Mouse (Mus musculus): ENCODE results near the gene Tead2.
"Not testable (repeated sequence)": the region's sequence is repeated elsewhere in the genome, so short reads cannot be mapped to it uniquely, and the experiment has no call there.

Gene Tead2

DNA sequence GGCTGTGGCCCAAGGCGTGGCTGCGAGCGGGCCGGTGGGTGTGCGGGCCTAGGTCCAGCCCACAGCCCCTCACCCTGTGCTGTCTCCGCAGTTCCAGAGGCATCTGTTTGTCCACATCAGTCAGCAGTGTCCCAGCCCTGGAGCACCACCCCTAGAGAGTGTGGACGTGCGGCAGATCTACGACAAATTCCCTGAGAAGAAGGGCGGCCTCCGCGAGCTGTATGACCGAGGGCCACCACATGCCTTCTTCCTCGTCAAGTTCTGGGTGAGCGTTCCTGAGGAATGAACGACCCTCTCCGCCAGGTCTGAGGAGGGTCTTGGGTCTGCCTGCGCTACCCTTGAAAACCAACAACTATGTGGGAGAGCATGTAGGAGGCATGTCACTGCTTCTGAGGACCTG lies 13.0 kb downstream of the Tead2 start:
- no peak for DNase-seq (ENCODE audit: low spot score)

DNA sequence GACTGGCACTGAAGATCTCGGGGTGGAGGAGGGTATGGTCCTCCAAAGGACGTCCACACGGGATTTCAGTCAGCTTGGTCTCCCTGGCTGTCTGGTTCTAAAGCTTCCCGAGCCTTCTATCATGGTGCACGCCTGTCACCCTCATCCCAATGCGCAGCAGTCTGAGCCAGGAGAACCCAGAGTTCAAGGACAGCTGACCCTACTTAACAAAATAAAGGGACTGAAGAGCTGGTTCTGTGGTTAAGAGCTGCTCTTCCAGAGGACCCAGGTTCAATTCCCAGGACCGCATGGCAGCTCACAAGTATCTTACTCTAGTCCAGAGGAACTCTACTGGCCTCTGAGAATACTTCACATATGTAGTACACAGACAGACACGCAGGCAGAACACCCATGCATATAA lies 13.5 kb downstream of the Tead2 start:
- no peak for DNase-seq (ENCODE audit: low spot score)

DNA sequence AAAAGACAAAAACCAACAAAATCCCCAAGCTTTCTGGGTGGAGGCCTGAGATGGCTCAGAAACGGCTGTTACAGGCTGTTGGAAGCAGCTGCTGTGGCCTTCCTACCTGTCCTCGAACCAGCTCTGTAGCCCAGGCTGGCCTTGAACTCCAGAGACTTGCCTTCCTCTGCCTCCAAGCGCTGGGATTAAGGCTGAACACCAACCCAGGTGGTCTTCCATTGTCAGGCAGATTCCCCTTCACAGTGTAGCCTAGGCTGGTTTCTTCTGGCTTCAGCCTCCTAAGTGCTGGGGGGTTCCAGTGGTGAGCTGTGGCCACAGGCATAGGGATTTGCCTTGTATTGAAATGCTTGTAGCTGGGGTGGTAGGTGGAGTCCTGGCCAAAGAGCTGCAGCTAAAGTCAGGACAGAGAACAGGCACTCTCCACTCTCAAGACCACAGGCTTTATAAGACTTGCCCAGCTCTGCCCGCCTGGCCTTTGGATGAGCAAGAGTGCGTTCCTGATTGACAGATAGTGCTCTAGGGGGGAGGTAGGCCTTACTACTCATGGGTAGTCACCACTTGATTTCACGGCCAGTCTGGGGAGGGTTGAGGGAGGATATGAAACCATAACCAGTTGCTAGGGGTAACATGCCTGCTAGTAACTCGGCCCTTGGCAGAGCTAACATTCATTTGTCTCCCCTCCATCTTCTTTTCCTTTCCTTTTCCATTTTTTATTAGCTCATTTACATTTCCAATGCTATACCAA lies 14.1 kb downstream of the Tead2 start:
- DNase-seq (ENCODE audit: low spot score), result no peak

DNA sequence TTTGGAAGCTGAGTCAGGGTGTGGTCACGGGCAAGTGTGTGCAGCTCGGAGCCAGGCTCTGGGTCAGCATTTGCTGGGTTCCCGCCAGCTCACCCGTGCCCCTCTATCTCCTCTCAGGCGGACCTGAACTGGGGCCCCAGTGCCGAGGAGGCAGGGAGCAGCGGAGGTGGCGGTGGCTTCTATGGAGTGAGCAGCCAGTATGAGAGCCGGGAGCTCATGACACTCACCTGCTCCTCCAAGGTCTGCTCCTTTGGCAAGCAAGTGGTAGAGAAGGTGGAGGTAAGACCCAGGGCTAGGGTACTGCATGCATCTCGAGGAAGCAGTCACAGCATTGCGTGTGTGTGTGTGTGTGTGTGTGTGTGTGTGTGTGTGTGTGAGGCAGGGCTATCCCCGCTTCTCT lies 15.6 kb downstream of the Tead2 start:
- no peak for DNase-seq (ENCODE audit: low spot score)

DNA sequence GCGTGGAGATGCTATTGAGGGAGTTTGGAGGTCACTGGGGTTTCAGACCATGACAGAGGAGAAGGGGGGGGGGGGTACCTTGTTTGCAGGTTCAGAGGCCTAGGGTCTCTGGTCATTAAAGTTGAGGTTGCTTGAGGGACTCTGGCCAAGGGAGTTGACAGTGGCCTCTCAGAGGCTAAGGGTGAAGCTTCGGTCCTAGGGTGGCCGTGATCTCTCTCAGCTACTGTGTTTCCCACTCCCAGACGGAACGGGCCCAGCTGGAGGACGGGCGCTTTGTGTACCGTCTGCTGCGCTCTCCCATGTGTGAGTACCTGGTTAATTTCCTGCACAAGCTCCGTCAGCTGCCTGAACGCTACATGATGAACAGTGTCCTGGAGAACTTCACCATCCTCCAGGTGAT lies 16.4 kb downstream of the Tead2 start:
- no peak for DNase-seq (ENCODE audit: low spot score)

DNA sequence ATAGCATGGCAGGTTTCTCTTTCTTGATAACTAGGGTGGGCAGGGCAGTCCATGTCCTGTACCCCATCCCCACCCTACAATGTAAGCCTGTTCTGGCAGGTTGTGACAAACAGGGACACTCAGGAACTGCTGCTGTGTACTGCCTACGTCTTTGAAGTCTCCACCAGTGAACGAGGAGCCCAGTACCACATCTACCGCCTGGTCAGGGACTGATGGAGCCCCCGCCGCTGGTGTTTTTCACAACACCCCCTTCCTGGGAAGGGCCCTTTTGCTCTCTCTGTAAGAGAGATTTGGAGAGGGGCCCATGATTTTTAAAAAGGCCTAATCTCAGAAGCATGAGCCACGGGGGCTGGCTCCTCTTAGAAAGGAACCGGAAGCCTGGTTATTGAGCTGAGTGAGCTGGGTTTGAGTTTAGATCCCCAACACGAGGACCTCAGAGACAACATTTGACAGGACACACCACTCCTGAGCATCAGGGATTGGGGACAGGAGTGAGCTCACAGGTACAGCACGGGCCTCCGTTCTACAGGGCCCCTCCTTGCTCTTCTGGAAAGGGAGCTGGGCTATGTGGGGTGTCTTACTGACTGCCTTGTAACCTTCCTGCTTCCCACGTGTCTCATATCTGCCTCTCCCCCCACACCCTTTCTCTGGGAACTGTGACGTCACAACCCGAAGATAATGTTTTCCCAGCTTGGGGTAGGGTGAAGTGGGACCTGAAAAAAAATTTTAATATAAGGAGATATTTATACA lies 17.3 kb downstream of the Tead2 start:
- no peak for DNase-seq (ENCODE audit: low spot score)

DNA sequence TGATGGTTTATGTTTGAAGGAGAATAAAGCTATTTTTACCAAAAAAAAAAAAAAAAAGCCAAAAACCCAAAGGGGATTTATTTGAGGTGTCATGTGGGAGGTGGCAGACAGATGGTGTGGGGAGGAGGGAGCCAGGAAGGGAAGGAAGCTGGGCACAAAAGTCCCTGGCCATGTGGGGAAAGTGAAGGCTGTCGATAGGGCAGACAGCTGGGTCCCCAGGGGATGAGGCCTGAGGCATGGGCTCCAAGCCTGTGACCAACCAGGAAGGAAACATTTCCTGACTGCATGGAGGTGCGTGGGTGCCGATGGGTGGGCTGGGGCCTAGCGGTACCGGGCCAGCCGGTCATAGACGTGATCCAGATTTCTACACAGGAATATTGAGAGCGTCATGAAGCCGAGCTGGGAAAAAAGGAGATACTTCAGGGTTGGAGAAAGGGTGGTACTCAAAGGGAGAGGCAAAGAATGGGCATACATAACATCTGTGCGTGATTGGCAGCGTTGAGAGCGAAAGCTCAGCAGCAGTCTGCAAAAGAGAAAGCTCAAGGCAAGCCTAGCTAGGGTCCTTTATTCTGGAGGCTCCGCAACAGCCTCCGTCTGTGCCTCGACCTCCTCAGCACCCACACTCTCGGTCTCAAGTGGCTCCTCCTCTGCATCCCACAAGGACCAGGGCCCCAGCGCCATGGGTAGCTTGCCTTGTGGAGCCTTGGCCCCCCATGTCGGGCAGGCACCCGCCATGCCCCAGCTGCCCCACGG lies 18.2 kb downstream of the Tead2 start:
- peak; percentile 43 for DNase-seq (ENCODE audit: low spot score)

DNA sequence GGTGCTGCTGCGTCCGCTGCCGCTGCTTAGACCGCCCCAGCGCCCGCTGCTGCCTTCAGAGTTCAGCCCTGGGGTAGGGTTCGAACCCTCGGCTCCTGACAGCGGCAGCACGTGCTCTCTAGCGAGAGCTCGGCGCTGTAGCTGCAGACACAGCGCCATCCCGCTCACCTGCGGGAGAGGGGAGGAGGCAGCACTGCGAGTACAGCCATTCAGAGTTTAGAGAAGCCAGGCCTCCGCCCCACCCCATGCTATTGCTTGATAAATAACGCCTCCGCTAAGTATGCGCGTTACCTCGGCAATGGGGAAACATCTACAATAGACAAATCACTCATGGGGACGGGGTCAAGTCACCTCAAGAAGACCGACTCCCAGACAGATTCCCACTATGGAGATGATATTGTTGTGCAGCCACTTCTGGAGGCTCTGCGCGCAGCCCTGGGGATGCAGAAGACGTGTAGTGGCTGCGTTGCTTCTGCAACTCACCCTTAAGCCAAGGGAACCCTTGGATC lies 18.8 kb downstream of the Tead2 start:
- peak; percentile 63 for DNase-seq (ENCODE audit: low spot score)

DNA sequence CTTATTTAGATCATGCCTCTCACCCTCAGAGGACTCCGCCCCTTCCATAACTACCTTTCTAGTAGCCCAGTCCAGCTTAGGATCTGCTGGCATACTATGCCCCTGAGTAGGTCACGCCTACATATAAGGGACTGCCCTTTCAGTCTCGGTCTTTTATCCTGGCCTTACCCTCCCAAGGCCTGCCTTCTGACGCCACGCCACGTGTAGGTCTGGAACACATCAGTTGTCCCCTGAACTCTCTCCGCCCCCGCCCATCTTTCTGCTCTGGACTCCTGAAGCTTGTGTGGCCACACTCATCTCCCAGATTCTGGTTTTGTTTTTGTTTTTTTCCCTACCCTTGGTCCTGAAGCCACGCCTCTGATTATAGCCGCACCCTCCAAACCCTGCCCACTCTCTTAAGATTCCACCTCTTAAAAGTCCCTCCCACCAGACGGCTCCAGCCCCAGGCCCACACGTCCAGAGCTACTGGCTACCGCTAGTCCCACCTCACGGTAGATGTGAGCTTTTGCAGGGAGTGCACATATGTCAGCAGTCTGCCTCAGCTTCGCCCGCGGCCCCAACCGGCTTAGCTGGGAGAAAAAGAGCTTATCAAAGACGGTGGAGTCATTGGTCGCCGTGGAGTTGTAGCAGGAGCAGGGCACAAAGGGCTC lies 19.5 kb downstream of the Tead2 start:
- peak; percentile 81 for DNase-seq (ENCODE audit: low spot score)

DNA sequence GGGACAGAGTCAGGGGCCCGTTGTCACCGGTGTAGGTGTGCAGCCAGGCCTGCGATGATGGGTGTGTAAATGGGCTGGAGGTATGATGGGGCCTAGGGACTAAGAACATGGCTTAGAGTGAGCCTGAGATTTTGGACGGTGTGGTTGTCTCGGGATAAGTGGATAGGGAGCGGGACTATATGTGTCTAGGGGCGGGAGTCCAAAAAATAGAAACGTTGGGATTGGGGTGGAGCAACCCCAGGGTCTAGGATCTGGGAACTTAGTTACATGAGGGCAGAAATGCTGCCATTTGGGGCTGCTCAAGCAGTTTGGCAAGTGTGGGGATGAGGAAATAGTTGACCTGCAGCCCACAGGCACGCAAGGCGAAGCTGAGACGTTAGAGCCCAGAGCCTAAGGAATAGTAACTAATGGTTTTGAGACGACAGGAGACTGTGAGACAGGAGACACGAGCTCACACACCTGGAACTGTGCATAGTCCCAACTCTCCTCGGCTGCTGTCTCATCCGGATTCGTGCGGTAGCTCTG lies 20.2 kb downstream of the Tead2 start:
- no peak for DNase-seq (ENCODE audit: low spot score)

DNA sequence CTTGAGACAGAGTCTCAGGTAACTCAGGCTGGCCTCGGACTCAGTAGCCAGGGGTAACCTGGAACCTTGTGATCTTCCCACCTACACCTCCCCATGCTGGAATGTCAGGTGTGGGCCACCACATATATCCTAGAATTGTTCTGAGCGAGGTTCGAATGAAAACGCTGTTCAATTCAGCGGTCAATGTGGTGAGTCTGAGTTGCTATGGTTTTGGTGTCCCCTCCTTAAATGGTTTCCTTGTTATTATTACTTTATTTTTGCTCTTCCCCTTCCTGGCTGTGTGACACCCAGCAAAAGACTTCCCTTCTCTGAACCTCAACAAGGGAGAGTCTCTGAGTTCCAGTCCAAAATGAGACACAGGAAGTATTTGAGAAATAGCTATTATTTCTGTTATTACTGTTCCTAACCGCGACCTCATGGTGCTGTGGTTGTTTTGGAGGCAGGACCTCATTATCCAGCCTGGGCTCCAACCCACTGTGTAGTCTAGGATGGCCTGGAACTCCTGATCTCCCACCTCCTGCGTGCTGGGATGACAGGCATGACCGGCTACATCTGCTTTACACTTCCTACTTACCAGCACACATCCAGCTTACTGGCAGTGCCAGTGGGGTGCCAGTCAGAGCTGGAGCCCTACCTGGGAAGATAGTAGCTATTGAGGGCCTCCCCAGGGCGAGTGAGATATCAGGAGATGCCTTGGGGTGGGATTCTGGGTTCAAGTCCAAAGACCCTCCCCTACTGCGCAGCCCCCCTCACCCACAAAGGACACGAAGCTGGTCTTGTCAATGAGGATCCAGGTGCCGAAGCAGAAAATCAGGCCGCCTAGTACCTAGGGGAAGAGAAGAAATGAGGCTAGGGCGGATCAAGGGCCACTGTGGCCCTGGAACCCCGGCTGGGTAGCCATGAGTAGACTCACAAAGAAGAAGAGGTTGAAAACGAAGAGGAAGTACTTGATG lies 22.5 kb downstream of the Tead2 start:
- no peak for DNase-seq (ENCODE audit: low spot score)

DNA sequence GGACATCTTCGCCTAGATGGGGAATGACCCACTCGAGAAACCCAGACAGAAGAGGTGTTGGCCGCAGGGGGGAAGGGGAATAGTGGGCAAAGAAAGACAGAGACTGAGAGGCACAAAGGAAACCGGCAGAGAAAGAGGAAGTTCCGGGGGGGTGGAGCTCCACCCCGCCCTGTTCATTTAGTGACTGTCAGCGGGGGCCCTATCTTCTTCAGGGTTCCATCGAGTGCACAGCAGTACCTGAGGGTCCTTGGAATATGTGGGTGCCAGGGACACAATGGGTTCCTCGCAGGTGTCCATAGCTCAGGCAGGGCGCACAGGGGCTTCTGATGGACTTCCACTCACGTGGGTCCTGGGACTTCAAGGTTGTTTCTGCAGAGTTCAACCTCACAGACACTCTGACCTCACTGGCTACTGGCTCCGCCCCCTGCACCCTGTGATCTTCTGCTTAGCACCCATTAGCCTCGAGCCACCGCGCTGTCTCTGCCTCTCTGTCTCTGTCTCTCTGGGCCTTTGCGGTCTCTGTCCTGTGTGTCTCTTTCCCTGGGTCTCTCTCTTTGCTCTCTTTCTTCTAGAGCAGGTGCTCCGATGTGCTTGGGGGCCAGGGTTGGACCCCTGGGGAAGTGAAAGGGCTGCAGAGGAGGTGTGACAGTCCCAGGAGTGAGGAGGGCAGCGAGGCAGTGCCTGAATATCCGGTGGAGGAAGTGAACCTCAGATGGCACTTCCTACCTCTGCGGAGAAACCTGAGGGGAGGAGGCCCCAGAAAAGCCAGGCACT lies 23.4 kb downstream of the Tead2 start, which contains the start of gene Cd37:
TSS of gene Cd37 (minus strand) at position 393 of the 774 bp plus-strand sequence.
- DNase-seq (ENCODE audit: low spot score), result no peak

DNA sequence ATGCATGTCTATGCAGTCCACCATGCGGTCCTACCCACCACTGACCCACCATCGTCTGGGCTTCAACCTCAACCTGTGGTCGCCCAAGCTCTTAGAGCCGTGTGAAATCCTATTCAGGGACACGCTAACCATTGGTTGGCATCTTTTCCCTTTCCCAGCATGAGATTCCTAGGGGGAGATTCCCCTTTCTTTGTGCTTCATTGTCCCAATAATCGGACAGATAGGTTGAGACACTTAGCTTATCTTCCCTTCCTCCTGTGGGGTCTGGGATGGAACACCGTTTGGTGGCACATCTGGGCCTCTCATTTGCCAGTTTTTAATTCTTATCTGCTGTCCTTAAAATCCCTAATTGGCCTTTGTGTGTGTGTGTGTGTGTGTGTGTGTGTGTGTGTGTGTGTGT lies 24.6 kb downstream of the Tead2 start:
- DNase-seq (ENCODE audit: low spot score), result no peak

DNA sequence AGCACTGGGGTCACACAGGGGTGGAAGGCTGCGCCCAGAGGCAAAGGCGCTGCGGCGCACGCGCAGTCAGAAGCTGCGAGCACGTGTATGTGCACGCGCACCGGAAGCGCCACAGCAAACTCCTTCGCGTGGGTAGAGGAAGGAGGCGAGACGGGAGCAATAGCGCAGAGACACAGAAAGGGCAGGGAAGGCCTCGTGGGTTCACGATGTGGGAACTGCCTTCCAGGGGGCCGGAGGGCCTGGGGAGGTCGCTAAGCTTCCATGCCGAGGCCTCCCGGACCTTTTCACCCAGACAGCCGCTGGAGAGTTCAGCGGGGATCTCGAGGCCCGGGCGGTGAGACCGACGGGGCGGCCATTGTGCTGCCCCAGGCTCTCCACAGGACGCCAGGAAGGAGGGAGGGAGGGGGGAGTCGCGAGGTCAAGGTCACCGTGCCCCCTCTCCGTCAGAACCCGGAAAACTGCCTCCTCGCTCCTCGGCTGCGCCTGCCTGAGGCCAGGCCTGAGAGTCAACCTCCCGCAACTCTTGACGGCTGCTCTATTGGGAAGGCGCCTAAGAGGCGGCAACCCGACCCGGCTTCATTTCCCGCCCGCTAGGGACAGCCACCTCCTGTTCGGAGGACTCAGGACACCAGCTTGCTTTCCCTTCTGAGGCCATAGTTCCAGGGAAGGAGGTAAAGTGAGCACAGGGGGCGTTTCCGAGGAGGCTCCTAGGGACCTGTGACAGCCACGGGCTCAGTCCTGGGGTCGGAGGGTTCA lies 25.3 kb downstream of the Tead2 start, which contains the start of gene Slc6a16:
TSS of gene Slc6a16 (plus strand) at position 453 of the 756 bp plus-strand sequence.
- peak; percentile 68 for DNase-seq (ENCODE audit: low spot score)

DNA sequence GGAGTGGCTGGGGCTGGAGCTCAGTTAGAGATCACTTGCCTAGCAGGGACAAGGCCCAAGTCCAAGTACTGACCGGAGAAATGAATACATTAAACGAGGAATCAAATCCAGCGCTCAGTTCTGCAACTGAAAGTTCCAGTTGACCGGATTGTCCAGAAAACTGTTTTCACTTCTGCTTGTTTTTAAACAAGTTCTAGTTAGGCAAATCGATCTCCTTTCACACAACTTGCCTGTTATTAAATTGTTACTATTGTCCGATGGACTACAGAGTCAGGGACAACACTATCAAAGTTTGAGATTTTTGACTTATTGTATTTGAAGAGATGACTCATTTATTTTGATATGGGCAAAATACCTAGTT lies 25.8 kb downstream of the Tead2 start:
- no peak for DNase-seq (ENCODE audit: low spot score)

DNA sequence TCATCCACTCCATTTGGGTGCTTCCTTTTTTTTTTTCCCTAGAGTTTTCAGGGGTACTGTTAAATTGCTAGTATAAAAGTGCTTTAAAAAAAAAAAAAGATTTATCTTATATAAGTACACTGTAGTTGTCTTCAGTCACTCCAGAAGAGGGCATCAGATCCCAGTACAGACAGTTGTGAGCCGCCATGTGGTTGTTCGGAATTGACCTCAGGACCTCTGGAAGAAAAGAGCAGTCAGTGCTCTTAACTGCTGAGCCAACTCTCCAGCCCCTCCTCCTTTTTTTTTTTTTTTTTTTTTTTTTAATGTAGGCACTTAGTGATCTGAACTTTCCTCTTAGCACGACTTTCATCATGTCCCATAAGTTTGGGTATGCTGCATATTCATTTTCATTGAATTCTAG lies 32.1 kb downstream of the Tead2 start:
- DNase-seq (ENCODE audit: low spot score), result no peak

DNA sequence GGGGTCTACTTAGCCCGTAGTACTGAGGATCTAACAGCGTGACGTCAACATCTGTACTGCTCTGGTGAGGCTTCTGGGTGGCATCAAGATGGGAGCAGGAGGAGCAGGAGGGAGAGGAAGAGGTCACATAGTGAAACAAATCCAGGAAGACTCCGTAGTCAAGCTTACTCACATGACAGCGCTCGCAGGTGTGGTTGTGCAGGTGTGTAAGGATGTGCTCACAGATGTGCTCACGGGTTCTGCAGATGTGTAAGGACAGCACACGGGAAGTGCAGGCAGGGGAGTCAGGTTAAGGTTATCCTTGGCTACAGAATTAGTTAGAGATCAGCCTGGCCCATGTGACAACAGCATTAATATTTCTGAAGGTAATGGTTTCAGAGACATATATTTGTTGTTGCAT lies 38.3 kb downstream of the Tead2 start:
- no peak for DNase-seq (ENCODE audit: low spot score)

DNA sequence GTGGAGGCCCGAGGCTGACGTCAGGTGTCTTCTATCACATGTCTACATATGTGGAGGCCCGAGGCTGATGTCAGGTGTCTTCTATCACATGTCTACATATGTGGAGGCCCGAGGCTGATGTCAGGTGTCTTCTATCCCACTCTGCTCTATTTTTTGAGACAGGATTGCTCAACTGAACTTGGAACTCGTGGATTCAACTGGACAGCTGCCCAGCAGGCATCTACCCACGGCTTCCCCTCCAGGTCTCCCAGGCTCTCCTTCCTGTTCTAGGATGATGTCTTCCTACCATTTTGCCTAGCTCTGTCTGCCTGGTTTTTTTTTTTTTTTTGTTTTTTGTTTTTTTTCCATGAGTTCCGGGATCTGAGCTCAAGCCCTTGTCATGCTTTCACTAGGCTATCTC lies 40.3 kb downstream of the Tead2 start:
- DNase-seq (ENCODE audit: low spot score), result not testable (repeated sequence)

All from embryo, embryonic 10 days (tissue).